Mouse (Mus musculus) neutrophil, adult 59 days (primary cell): ENCODE results near the gene Gm11273. TPM values are rescaled to one million over a fixed set of nuclear protein-coding genes. Genes with fewer than 3 reads are reported as not detected.

Experiments
- total RNA-seq, 2 experiments: library from RNA; stranded (reverse); gene quantifications; 1 replicate in 1 of 2; 2 replicates in 1 of 2; pipeline ENCODE4 v1.2.4; 2023

Gene Gm11273
- total RNA-seq: 10 to 100 TPM; 18.9 to 19.1 TPM

DNA sequence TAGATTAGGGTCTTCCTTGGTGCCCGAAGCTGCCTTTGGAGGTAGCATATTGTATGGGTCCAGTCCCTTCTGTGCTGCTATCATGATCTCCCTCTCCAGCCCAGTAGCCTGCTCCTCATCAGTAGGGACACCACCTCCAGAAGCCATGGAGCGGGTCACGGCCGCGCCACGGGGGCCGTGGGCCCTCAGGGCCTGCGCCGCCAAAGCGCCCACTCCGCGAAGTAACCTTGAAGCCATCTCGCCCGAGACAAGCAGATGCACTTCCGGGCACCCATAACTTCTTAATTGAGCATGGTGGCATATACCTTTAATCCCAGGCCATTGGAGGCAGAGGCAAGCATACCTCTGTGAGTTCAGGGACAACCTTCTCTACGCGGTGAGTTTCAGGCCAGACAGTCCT lies at the start of gene Gm11273:
TSS of gene Gm11273 (minus strand) at position 237 of the 400 bp plus-strand sequence.

DNA sequence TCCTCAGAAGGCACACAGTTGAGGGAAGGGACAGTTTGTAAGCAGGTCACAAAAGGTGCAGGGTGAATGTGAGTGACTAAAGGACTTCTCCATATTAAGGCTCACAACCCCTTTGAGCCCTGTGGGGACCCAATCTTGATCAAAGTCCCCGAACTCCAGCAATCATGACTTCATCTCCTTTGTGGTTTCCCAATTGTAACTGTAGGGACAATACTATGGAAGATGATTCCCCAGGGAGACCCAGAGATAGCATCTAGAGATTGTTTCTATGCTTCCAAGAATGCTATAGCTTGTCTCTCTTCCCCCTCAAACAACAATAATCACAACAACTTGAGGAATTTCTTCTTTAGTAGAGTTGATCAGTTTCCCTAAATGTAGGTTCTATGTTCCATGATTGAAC lies 41.5 kb upstream of the Gm11273 start, which contains the start of gene Olfr1366:
TSS of gene Olfr1366 (minus strand) at position 101 of the 400 bp plus-strand sequence.

GRCm38 (mm10) chr13:21530781-21531201 lies 29.6 kb upstream of the Gm11273 start, which contains the start of gene Zkscan8:
Gene Zkscan8 (minus strand): TSS chr13:21531120.

DNA sequence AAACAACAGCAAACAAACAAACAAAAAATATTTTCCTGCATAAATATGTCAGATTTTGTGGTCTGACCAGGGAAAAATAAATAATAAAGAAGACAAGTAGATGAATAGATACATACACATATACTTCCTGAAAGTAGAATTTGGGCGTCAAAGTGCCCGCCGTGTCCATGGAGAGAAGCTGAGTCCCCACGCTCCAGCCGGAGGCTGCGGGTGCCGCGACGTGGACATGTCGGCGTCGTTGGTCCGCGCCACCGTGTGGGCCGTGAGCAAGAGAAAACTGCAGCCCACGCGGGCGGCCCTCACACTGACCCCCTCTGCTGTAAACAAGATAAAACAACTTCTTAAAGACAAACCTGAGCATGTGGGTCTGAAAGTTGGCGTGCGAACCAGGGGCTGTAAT lies 6.1 kb downstream of the Gm11273 start, which contains the start of gene AK157302:
TSS of gene AK157302 (plus strand) at position 144 of the 400 bp plus-strand sequence.

DNA sequence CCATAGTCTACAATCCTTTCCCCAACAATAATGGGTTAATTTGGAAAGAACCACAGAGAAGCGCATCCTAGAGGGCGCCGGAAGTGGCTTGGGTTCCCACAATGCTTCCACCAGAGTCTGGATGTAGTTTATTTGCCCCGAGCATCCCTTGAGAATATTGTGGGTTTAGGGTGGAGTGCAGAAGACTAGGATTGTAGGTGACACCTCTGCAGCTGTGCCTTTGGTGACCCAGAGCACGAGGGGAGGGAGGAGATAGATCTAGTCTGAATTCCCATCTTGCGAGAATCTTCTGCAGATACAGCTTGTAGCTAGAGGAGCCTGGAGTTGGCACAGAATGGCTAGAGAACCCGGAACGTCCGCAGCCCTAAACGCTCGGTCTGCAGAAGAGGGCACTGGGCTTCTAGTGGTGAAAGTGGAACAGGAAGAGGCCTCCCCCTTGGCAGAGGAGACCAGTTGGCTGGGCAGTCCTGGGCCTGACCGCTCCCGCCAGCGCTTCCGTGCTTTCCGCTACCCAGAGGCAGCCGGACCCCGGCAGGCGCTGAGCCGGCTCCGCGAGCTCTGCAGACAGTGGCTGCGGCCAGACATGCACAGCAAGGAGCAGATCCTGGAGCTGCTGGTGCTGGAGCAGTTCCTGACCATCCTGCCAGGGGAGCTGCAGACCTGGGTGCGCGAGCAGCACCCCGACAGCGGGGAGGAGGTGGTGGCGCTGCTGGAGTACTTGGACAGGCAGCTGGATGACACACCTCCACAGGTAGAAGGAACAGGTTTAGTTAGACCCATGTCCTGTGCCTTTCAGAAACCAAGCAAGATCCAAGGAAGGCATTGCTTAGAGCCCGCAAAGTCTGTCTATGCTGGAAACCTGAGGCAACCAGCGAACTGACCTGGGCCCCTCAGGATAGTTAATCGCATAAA lies 22.2 kb downstream of the Gm11273 start, which contains the start of the genes Zkscan4 and Gm10065:
TSS of gene Zkscan4 (plus strand) at position 149 of the 912 bp plus-strand sequence.
TSS of gene Gm10065 (minus strand) at position 683 of the 912 bp plus-strand sequence.

GRCm38 (mm10) chr13:21468061-21469019 lies 32.9 kb downstream of the Gm11273 start, which contains the start of gene Nkapl:
Gene Nkapl (minus strand): TSS chr13:21468509.

GRCm38 (mm10) chr13:21453449-21453848 lies 47.8 kb downstream of the Gm11273 start, which contains the start of gene Zscan26:
Gene Zscan26 (minus strand): TSS chr13:21453730.

Other genes starting within 250 kb of the Gm11273 start
- gene Gpx5, start 208.7 kb downstream of the Gm11273 start, total RNA-seq: not detected
- gene Gpx6, start 189.3 kb downstream of the Gm11273 start, total RNA-seq: not detected
- not detected for gene Olfr1367, start 154.5 kb downstream of the Gm11273 start, total RNA-seq
- gene Zscan12, start 138.6 kb downstream of the Gm11273 start, total RNA-seq: 1 to 10 TPM; 1.7 to 2.1 TPM
- 10 to 100 TPM; 22.3 to 26.6 TPM for gene Zkscan3, start 98.7 kb downstream of the Gm11273 start, total RNA-seq
- gene Pgbd1, start 60.4 kb downstream of the Gm11273 start, total RNA-seq: not detected
- 10 to 100 TPM in 1 of 2 experiments, 1 to 10 TPM in 1; 7.5 to 11.7 TPM for gene Zscan26, start 47.7 kb downstream of the Gm11273 start, total RNA-seq
- gene Nkapl, start 32.9 kb downstream of the Gm11273 start, total RNA-seq: under 1 TPM; 0.24 to 0.26 TPM
- under 1 TPM; 0.20 TPM for gene Zkscan4, start 22.5 kb downstream of the Gm11273 start, total RNA-seq
- gene Gm10065, start 22.0 kb downstream of the Gm11273 start, total RNA-seq: not detected
- 1 to 10 TPM; 2.7 to 3.4 TPM for gene AK157302, start 6.2 kb downstream of the Gm11273 start, total RNA-seq
- 1 to 10 TPM; 3.8 to 3.9 TPM for gene Zkscan8, start 29.7 kb upstream of the Gm11273 start, total RNA-seq
- gene Olfr1366, start 41.4 kb upstream of the Gm11273 start, total RNA-seq: not detected
- gene Olfr1535, start 58.5 kb upstream of the Gm11273 start, total RNA-seq: not detected
- not detected for gene Olfr1364, start 80.3 kb upstream of the Gm11273 start, total RNA-seq
- not detected for gene Olfr1362, start 112.6 kb upstream of the Gm11273 start, total RNA-seq
- gene Olfr11, start 141.1 kb upstream of the Gm11273 start, total RNA-seq: not detected
- not detected for gene Olfr1361, start 162.0 kb upstream of the Gm11273 start, total RNA-seq
- not detected for gene Olfr1360, start 176.0 kb upstream of the Gm11273 start, total RNA-seq
- not detected for gene Olfr1359, start 196.7 kb upstream of the Gm11273 start, total RNA-seq
- 1,000 to 10,000 TPM; 1,007 to 1,037 TPM for gene Hist1h2bl, start 214.7 kb upstream of the Gm11273 start, total RNA-seq
- 100 to 1,000 TPM; 322 to 368 TPM for gene Hist1h2ai, start 215.0 kb upstream of the Gm11273 start, total RNA-seq
- gene Hist1h3h, start 216.2 kb upstream of the Gm11273 start, total RNA-seq: 1,000 to 10,000 TPM; 1,636 to 1,682 TPM
- 100 to 1,000 TPM; 245 to 302 TPM for gene Hist1h2bm, start 220.6 kb upstream of the Gm11273 start, total RNA-seq
- gene Hist1h4j, start 233.6 kb upstream of the Gm11273 start, total RNA-seq: 100 to 1,000 TPM; 162 to 165 TPM
- 1,000 to 10,000 TPM; 2,386 to 2,430 TPM for gene Hist1h4k, start 249.1 kb upstream of the Gm11273 start, total RNA-seq